Mouse (Mus musculus): ENCODE measurements around the gene Dalrd3.
"Not testable (repeated sequence)": the region's sequence is repeated elsewhere in the genome, so short reads cannot be mapped to it uniquely, and the experiment has no call there.

Gene Dalrd3

GRCm38 (mm10) chr9:108573774-108574690 lies 4.3 kb downstream of the Dalrd3 start:
- no peak for DNase-seq (ENCODE audit: low read depth)

- DNase-seq (ENCODE audit: low read depth) = no peak
Observed at GRCm38 (mm10) chr9:108574921-108575320, 5.2 kb downstream of the Dalrd3 start.

- DNase-seq (ENCODE audit: low read depth) = no peak
Observed at GRCm38 (mm10) chr9:108575321-108576297, 5.9 kb downstream of the Dalrd3 start.

- DNase-seq (ENCODE audit: low read depth) = no peak
Observed at GRCm38 (mm10) chr9:108577025-108577424, 7.3 kb downstream of the Dalrd3 start.

- no peak for DNase-seq (ENCODE audit: low read depth)
Observed at GRCm38 (mm10) chr9:108577934-108578544, 8.4 kb downstream of the Dalrd3 start.

GRCm38 (mm10) chr9:108578545-108579343 lies 9.1 kb downstream of the Dalrd3 start, which contains the start of gene Wdr6:
TSS of gene Wdr6 (minus strand) at chr9:108578739.
- DNase-seq (ENCODE audit: low read depth) = peak; percentile 92

GRCm38 (mm10) chr9:108579344-108579690 lies 9.6 kb downstream of the Dalrd3 start:
- no peak for DNase-seq (ENCODE audit: low read depth)

GRCm38 (mm10) chr9:108587571-108588180 lies 18.0 kb downstream of the Dalrd3 start:
- DNase-seq (ENCODE audit: low read depth) = peak; percentile 29

GRCm38 (mm10) chr9:108589229-108589628 lies 19.5 kb downstream of the Dalrd3 start:
- no peak for DNase-seq (ENCODE audit: low read depth)

GRCm38 (mm10) chr9:108591462-108591861 lies 21.8 kb downstream of the Dalrd3 start:
- no peak for DNase-seq (ENCODE audit: low read depth)

GRCm38 (mm10) chr9:108594354-108594753 lies 24.7 kb downstream of the Dalrd3 start:
- DNase-seq (ENCODE audit: low read depth) = no peak

- no peak for DNase-seq (ENCODE audit: low read depth)
Observed at GRCm38 (mm10) chr9:108596998-108597764, 27.5 kb downstream of the Dalrd3 start, which contains the start of gene P4htm. TSS of gene P4htm (minus strand) at chr9:108597667.

GRCm38 (mm10) chr9:108599021-108599566 lies 29.4 kb downstream of the Dalrd3 start:
- no peak for DNase-seq (ENCODE audit: low read depth)

GRCm38 (mm10) chr9:108600011-108600410 lies 30.3 kb downstream of the Dalrd3 start:
- no peak for DNase-seq (ENCODE audit: low read depth)

- no peak for DNase-seq (ENCODE audit: low read depth)
Observed at GRCm38 (mm10) chr9:108601986-108602385, 32.3 kb downstream of the Dalrd3 start.

- DNase-seq (ENCODE audit: low read depth) = not testable (repeated sequence)
Observed at GRCm38 (mm10) chr9:108607929-108608328, 38.2 kb downstream of the Dalrd3 start.

GRCm38 (mm10) chr9:108608889-108609288 lies 39.2 kb downstream of the Dalrd3 start:
- no peak for DNase-seq (ENCODE audit: low read depth)

- DNase-seq (ENCODE audit: low read depth) = no peak
Observed at GRCm38 (mm10) chr9:108611488-108611887, 41.8 kb downstream of the Dalrd3 start.

GRCm38 (mm10) chr9:108617301-108617700 lies 47.6 kb downstream of the Dalrd3 start:
- no peak for DNase-seq (ENCODE audit: low read depth)
